Mouse (Mus musculus) olfactory bulb, adult 2 months (tissue): ENCODE measurements at regions not wholly inside any gene's neighbourhood (a gene's known extent, or its start where the extent isn't known, plus 50 kb on each side); places are given as distances from the start of the nearest gene placed in this dataset.

ENCODE experiments used
- CTCF ChIP-seq: fragments of 200-500 bp; IDR thresholded peaks from 2 replicates; pipeline ENCODE4 v1.5.1; 2012; ENCODE audit warnings: low read depth, mild to moderate bottlenecking, low read length, moderate library complexity; ENCODE audit not compliant: insufficient read depth
- POLR2A ChIP-seq: fragments of 200-500 bp; IDR thresholded peaks from 2 replicates; pipeline ENCODE4 v1.6.1; 2012; ENCODE audit warnings: mild to moderate bottlenecking, low read depth, low read length, moderate library complexity; ENCODE audit not compliant: insufficient read depth

GRCm38 (mm10) chr10:84243283-84243682 lies 197.1 kb downstream of the Nuak1 start:
- TF ChIP-seq CTCF = no peak
- no peak for TF ChIP-seq POLR2A
